Mouse (Mus musculus): ENCODE results near the gene Tmem266. TPM values are rescaled to one million over a fixed set of nuclear protein-coding genes. Genes with fewer than 3 reads are reported as not detected.

The Tmem266 gene
- polyA plus RNA-seq, 1 experiment from 2014 or later: 5.4 TPM

GRCm38 (mm10) chr9:55332949-55333348 is 6.2 kb downstream of the Tmem266 start:
- Histone ChIP-seq H3K4me2 (peak overlapping the region; percentile 17; the same call in 1 of the 2 replicates), H3K27ac (replicated peaks) (no peak overlapping the region), H3K9me3 (replicated peaks) (no peaks in the 10 kb centered on the region), H3K9ac (replicated peaks) (no peak overlapping the region), H3K36me3 (no peaks in the 10 kb centered on the region), H3K27me3 (replicated peaks) (0 out of 2 replicates have a peak, but pooled peaks cover 6% of the 10 kb centered on the region), H3K4me3 (replicated peaks) (no peak overlapping the region), H3K4me1 (peaks cover 18% of the 10 kb centered on the region)
- WGBS: 25% methylated on average over 7 of the region's 7 CpGs
- ATAC-seq (ENCODE audit: low FRiP score): no peak

GRCm38 (mm10) chr9:55344165-55344564 is 17.5 kb downstream of the Tmem266 start:
- WGBS: 85% methylated on average over 7 of the region's 7 CpGs

GRCm38 (mm10) chr9:55345332-55345731 is 18.6 kb downstream of the Tmem266 start:
- ATAC-seq (ENCODE audit: low FRiP score): no peak
- no peak overlapping the region for H3K9ac ChIP-seq (replicated peaks)
- no peaks in the 10 kb centered on the region for H3K27me3 ChIP-seq (replicated peaks)
- no peak overlapping the region for H3K27ac ChIP-seq (replicated peaks)
- H3K4me1 ChIP-seq: no peaks in the 10 kb centered on the region
- no peaks in the 10 kb centered on the region for H3K36me3 ChIP-seq
- no peak overlapping the region for H3K4me2 ChIP-seq
- 95% methylated on average over 7 of the region's 7 CpGs for WGBS
- no peak overlapping the region for H3K4me3 ChIP-seq (replicated peaks)
- no peaks in the 10 kb centered on the region for H3K9me3 ChIP-seq (replicated peaks)

More at GRCm38 (mm10) chr9:55344165-55344564, 17.5 kb downstream of the Tmem266 start:
- no peak overlapping the region for H3K4me3 ChIP-seq (replicated peaks)
- no peak overlapping the region for H3K27ac ChIP-seq (replicated peaks)
- no peaks in the 10 kb centered on the region for H3K36me3 ChIP-seq
- H3K4me2 ChIP-seq: no peak overlapping the region
- H3K9me3 ChIP-seq (replicated peaks): no peaks in the 10 kb centered on the region
- no peaks in the 10 kb centered on the region for H3K4me1 ChIP-seq
- no peak overlapping the region for H3K9ac ChIP-seq (replicated peaks)
- H3K27me3 ChIP-seq (replicated peaks): no peaks in the 10 kb centered on the region
- no peak for ATAC-seq (ENCODE audit: low FRiP score)

GRCm38 (mm10) chr9:55348664-55349063 is 22.0 kb downstream of the Tmem266 start:
- 84% methylated on average over 3 of the region's 3 CpGs for WGBS
- H3K4me2 ChIP-seq: no peak overlapping the region

GRCm38 (mm10) chr9:55354686-55355085 is 28.0 kb downstream of the Tmem266 start:
- no peak overlapping the region for H3K4me3 ChIP-seq (replicated peaks)
- H3K4me1 ChIP-seq: peaks cover 6% of the 10 kb centered on the region; the same call in 1 of the 2 replicates
- no peak for ATAC-seq (ENCODE audit: low FRiP score)
- WGBS: 53% methylated on average over 3 of the region's 3 CpGs
- H3K9me3 ChIP-seq (replicated peaks): no peaks in the 10 kb centered on the region
- H3K27me3 ChIP-seq (replicated peaks): no peaks in the 10 kb centered on the region
- H3K9ac ChIP-seq (replicated peaks): no peak overlapping the region
- no peak overlapping the region for H3K27ac ChIP-seq (replicated peaks)
- no peaks in the 10 kb centered on the region for H3K36me3 ChIP-seq
- no peak overlapping the region for H3K4me2 ChIP-seq

More at GRCm38 (mm10) chr9:55348664-55349063, 22.0 kb downstream of the Tmem266 start:
- Histone ChIP-seq H3K9me3 (replicated peaks) (no peaks in the 10 kb centered on the region), H3K9ac (replicated peaks) (no peak overlapping the region), H3K36me3 (no peaks in the 10 kb centered on the region), H3K27me3 (replicated peaks) (no peaks in the 10 kb centered on the region), H3K4me3 (replicated peaks) (no peak overlapping the region), H3K4me1 (no peaks in the 10 kb centered on the region), H3K27ac (replicated peaks) (no peak overlapping the region)
- ATAC-seq (ENCODE audit: low FRiP score): no peak

GRCm38 (mm10) chr9:55355270-55355834 is 28.6 kb downstream of the Tmem266 start:
- Histone ChIP-seq H3K9ac (replicated peaks) (no peak overlapping the region), H3K9me3 (replicated peaks) (no peaks in the 10 kb centered on the region), H3K4me3 (replicated peaks) (no peak overlapping the region), H3K4me2 (no peak overlapping the region), H3K27ac (replicated peaks) (no peak overlapping the region), H3K36me3 (no peaks in the 10 kb centered on the region), H3K4me1 (peaks cover 6% of the 10 kb centered on the region; the same call in 1 of the 2 replicates), H3K27me3 (replicated peaks) (no peaks in the 10 kb centered on the region)
- no peak for ATAC-seq (ENCODE audit: low FRiP score)
- WGBS: 17% methylated on average over 8 of the region's 8 CpGs

- ATAC-seq (ENCODE audit: low FRiP score): no peak
- H3K9ac ChIP-seq (replicated peaks): no peak overlapping the region
Measured at GRCm38 (mm10) chr9:55357164-55357563, 30.5 kb downstream of the Tmem266 start.

GRCm38 (mm10) chr9:55360372-55360771 is 33.7 kb downstream of the Tmem266 start:
- no peak overlapping the region for H3K4me2 ChIP-seq
- peaks cover 2% of the 10 kb centered on the region; the same call in 1 of the 2 replicates for H3K4me1 ChIP-seq
- no peaks in the 10 kb centered on the region for H3K27me3 ChIP-seq (replicated peaks)
- H3K9ac ChIP-seq (replicated peaks): no peak overlapping the region
- H3K9me3 ChIP-seq (replicated peaks): no peaks in the 10 kb centered on the region
- H3K36me3 ChIP-seq: no peaks in the 10 kb centered on the region
- 85% methylated on average over 3 of the region's 3 CpGs for WGBS
- no peak for ATAC-seq (ENCODE audit: low FRiP score)
- no peak overlapping the region for H3K4me3 ChIP-seq (replicated peaks)
- H3K27ac ChIP-seq (replicated peaks): no peak overlapping the region

More at GRCm38 (mm10) chr9:55357164-55357563, 30.5 kb downstream of the Tmem266 start:
- Histone ChIP-seq H3K27ac (replicated peaks) (no peak overlapping the region), H3K27me3 (replicated peaks) (no peaks in the 10 kb centered on the region), H3K4me2 (no peak overlapping the region), H3K4me1 (peaks cover 6% of the 10 kb centered on the region; the same call in 1 of the 2 replicates), H3K4me3 (replicated peaks) (no peak overlapping the region), H3K36me3 (no peaks in the 10 kb centered on the region), H3K9me3 (replicated peaks) (no peaks in the 10 kb centered on the region)
- whole genome bisulfite sequencing: 78% methylated on average over 1 of the region's 1 CpGs

- Histone ChIP-seq H3K4me1 (no peaks in the 10 kb centered on the region), H3K27me3 (replicated peaks) (no peaks in the 10 kb centered on the region), H3K4me3 (replicated peaks) (no peak overlapping the region), H3K9me3 (replicated peaks) (no peaks in the 10 kb centered on the region), H3K9ac (replicated peaks) (no peak overlapping the region), H3K4me2 (no peak overlapping the region), H3K27ac (replicated peaks) (no peak overlapping the region), H3K36me3 (no peaks in the 10 kb centered on the region)
- 66% methylated on average over 7 of the region's 7 CpGs for WGBS
- no peak for ATAC-seq (ENCODE audit: low FRiP score)
Measured at GRCm38 (mm10) chr9:55360861-55361260, 34.1 kb downstream of the Tmem266 start.

GRCm38 (mm10) chr9:55361969-55362368 is 35.3 kb downstream of the Tmem266 start:
- Histone ChIP-seq H3K4me1 (no peaks in the 10 kb centered on the region), H3K4me3 (replicated peaks) (no peak overlapping the region), H3K9me3 (replicated peaks) (no peaks in the 10 kb centered on the region), H3K9ac (replicated peaks) (no peak overlapping the region), H3K27me3 (replicated peaks) (no peaks in the 10 kb centered on the region), H3K27ac (replicated peaks) (no peak overlapping the region), H3K4me2 (no peak overlapping the region), H3K36me3 (no peaks in the 10 kb centered on the region)
- WGBS: 82% methylated on average over 5 of the region's 5 CpGs
- ATAC-seq (ENCODE audit: low FRiP score): no peak

GRCm38 (mm10) chr9:55363707-55364106 is 37.0 kb downstream of the Tmem266 start:
- no peaks in the 10 kb centered on the region for H3K27me3 ChIP-seq (replicated peaks)
- H3K4me3 ChIP-seq (replicated peaks): no peak overlapping the region
- no peak for ATAC-seq (ENCODE audit: low FRiP score)
- no peak overlapping the region for H3K27ac ChIP-seq (replicated peaks)
- H3K4me1 ChIP-seq: no peaks in the 10 kb centered on the region
- no peaks in the 10 kb centered on the region for H3K36me3 ChIP-seq
- no peaks in the 10 kb centered on the region for H3K9me3 ChIP-seq (replicated peaks)
- no peak overlapping the region for H3K4me2 ChIP-seq
- H3K9ac ChIP-seq (replicated peaks): no peak overlapping the region

- H3K9me3 ChIP-seq (replicated peaks): no peaks in the 10 kb centered on the region
- H3K27ac ChIP-seq (replicated peaks): no peak overlapping the region
- H3K4me1 ChIP-seq: no peaks in the 10 kb centered on the region
- no peaks in the 10 kb centered on the region for H3K36me3 ChIP-seq
- H3K4me2 ChIP-seq: no peak overlapping the region
- 53% methylated on average over 3 of the region's 3 CpGs for WGBS
- H3K27me3 ChIP-seq (replicated peaks): no peaks in the 10 kb centered on the region
- H3K4me3 ChIP-seq (replicated peaks): no peak overlapping the region
- no peak for ATAC-seq (ENCODE audit: low FRiP score)
- no peak overlapping the region for H3K9ac ChIP-seq (replicated peaks)
Measured at GRCm38 (mm10) chr9:55368011-55368410, 41.3 kb downstream of the Tmem266 start.

Measured in neural tube, embryonic 15.5 days (tissue).